Mouse (Mus musculus): Measurements from ENCODE around the gene Fbxl19. TPM values are rescaled to one million over a fixed set of nuclear protein-coding genes. Genes with fewer than 3 reads are reported as not detected.
"Not testable (repeated sequence)": the region's sequence is repeated elsewhere in the genome, so short reads cannot be mapped to it uniquely, and the experiment has no call there.

Fbxl19 gene
- polyA plus RNA-seq, 1 experiment from 2014 or later: 8.0 TPM

DNA sequence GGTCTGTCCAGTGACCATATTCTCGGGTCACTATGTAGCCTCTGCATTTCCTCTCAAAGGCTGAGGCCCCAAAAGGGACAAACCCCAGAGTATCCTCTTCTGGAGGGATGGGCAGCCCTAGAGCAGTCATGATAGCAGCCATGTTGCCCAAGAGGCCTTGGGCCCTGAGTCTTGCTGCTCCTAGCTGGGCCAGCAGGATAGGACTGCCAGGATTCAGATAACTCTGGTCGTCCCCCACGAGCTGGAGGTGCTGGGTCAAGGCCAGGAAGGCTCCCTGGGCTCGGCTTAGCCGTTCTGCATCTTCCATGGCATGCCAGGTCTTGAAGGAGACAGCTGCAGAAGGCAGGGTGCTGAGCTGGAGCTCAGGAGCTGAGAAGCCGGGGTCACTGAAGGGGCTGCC is 25.1 kb upstream of the Fbxl19 start:
- 93% methylated on average over 6 of the region's 6 CpGs for WGBS
- Histone ChIP-seq H3K4me1 (replicated peaks; ENCODE audit: control insufficient read depth, insufficient read depth, low read length) (peaks cover 6% of the 10 kb centered on the region), H3K4me2 (ENCODE audit: low read length) (no peak overlapping the region), H3K36me3 (ENCODE audit: control insufficient read depth, insufficient read depth) (no peaks in the 10 kb centered on the region), H3K27me3 (replicated peaks; ENCODE audit: control insufficient read depth, insufficient read depth, low read length) (no peaks in the 10 kb centered on the region), H3K4me3 (replicated peaks; ENCODE audit: low read length) (no peak overlapping the region), H3K9ac (replicated peaks; ENCODE audit: low read depth, low read length) (no peak overlapping the region), H3K9me3 (ENCODE audit: control insufficient read depth, low read length) (no peaks in the 10 kb centered on the region), H3K27ac (ENCODE audit: low read length) (no peak overlapping the region)
- ATAC-seq: no peak

DNA sequence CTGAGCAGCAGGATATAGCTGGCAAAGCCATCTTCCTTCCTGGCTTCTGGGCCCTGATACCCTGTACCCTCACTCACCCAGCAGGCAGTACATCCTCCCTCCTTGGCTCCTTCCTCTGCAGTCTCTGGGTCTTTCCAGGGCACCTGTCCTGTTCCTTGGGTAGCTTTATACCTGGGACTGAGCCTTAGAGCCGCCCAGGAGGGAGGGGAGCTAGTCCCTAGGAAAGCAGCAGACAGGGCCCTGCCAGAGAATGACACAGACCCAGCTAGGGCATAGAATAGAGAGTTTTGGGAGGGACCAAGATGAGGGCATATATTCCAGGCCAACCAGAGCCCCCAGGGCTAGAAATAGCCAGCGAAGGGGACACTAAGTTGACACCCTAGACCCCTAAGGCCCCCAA is 18.9 kb upstream of the Fbxl19 start:
- no peak overlapping the region for H3K4me3 ChIP-seq (replicated peaks; ENCODE audit: low read length)
- no peaks in the 10 kb centered on the region for H3K36me3 ChIP-seq (ENCODE audit: control insufficient read depth, insufficient read depth)
- no peaks in the 10 kb centered on the region for H3K4me1 ChIP-seq (replicated peaks; ENCODE audit: control insufficient read depth, insufficient read depth, low read length)
- no peak for ATAC-seq
- no peak overlapping the region for H3K9ac ChIP-seq (replicated peaks; ENCODE audit: low read depth, low read length)
- WGBS: 39% methylated on average over 2 of the region's 2 CpGs
- no peak overlapping the region for H3K4me2 ChIP-seq (ENCODE audit: low read length)
- no peak overlapping the region for H3K27ac ChIP-seq (ENCODE audit: low read length)
- no peaks in the 10 kb centered on the region for H3K27me3 ChIP-seq (replicated peaks; ENCODE audit: control insufficient read depth, insufficient read depth, low read length)
- no peaks in the 10 kb centered on the region for H3K9me3 ChIP-seq (ENCODE audit: control insufficient read depth, low read length)

DNA sequence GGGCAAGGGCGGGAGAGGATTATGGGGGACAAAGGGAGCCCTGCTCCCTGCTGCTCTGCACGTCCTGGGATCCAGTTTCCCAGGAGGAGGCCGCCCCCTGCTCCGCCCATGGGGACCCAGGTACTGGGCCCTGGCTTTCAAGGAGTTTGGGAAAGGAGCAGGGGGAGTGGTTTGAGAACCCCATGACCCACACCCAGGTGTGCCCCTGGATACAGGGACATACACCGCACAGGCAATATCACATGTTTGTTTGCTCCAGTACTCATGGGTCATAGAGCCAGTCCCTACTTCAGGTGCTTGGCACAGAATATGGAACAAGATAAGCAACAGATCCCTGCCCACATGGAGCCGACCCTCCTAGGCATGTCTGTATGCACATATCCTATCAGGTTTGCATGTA is 18.4 kb upstream of the Fbxl19 start:
- WGBS: 49% methylated on average over 6 of the region's 6 CpGs
- Histone ChIP-seq H3K36me3 (ENCODE audit: control insufficient read depth, insufficient read depth) (no peaks in the 10 kb centered on the region), H3K27me3 (replicated peaks; ENCODE audit: control insufficient read depth, insufficient read depth, low read length) (no peaks in the 10 kb centered on the region), H3K4me2 (ENCODE audit: low read length) (no peak overlapping the region), H3K27ac (ENCODE audit: low read length) (no peak overlapping the region), H3K4me1 (replicated peaks; ENCODE audit: control insufficient read depth, insufficient read depth, low read length) (no peaks in the 10 kb centered on the region), H3K9me3 (ENCODE audit: control insufficient read depth, low read length) (no peaks in the 10 kb centered on the region), H3K4me3 (replicated peaks; ENCODE audit: low read length) (no peak overlapping the region), H3K9ac (replicated peaks; ENCODE audit: low read depth, low read length) (no peak overlapping the region)
- no peak for ATAC-seq

DNA sequence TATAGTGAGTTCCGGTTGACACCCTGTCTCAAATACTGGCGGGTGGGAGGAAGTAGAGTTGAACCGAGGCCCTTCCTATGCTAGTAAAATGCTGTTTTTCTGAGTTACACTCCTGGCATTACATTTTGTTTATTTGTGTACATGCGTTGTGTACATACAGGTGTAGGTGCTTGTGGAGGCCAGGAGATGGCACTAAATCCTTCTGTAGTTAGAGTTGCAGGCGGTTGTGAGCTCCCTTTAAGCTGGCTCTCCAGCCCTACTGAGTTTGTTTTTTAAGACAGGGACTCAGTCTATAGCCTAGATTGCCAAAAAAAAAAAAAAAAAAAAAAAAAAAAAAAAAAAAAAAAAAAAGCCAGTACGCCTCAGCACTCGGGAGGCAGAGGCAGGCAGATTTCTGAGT is 16.4 kb upstream of the Fbxl19 start:
- Histone ChIP-seq H3K27me3 (replicated peaks; ENCODE audit: control insufficient read depth, insufficient read depth, low read length) (no peaks in the 10 kb centered on the region), H3K9ac (replicated peaks; ENCODE audit: low read depth, low read length) (no peak overlapping the region), H3K4me1 (replicated peaks; ENCODE audit: control insufficient read depth, insufficient read depth, low read length) (no peaks in the 10 kb centered on the region), H3K9me3 (ENCODE audit: control insufficient read depth, low read length) (no peaks in the 10 kb centered on the region), H3K4me2 (ENCODE audit: low read length) (no peak overlapping the region), H3K27ac (ENCODE audit: low read length) (no peak overlapping the region), H3K4me3 (replicated peaks; ENCODE audit: low read length) (no peak overlapping the region), H3K36me3 (ENCODE audit: control insufficient read depth, insufficient read depth) (no peaks in the 10 kb centered on the region)
- ATAC-seq: no peak
- 82% methylated on average over 7 of the region's 7 CpGs for WGBS

DNA sequence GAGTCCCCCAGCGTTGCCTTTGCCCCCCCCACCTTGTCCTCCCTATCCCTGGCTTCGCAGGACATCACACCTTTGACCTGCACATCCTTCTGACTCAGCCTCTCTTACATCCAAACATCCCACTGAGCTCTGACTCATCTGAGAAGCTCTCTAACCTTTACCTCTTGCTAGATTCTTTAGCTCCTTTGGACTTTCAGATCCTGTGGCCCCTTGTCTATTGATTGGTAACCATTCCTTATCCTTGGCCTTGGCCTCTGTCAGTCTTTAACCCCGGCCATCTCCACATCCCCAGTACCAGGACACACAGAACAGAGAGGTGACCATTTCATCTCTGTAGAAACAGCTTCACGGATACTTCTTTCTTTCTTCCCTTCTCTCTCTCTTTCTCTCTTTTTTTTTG is 14.2 kb upstream of the Fbxl19 start:
- no peak for ATAC-seq
- Histone ChIP-seq H3K27me3 (replicated peaks; ENCODE audit: control insufficient read depth, insufficient read depth, low read length) (no peaks in the 10 kb centered on the region), H3K9me3 (ENCODE audit: control insufficient read depth, low read length) (no peaks in the 10 kb centered on the region), H3K4me3 (replicated peaks; ENCODE audit: low read length) (no peak overlapping the region), H3K36me3 (ENCODE audit: control insufficient read depth, insufficient read depth) (no peaks in the 10 kb centered on the region), H3K4me2 (ENCODE audit: low read length) (no peak overlapping the region), H3K9ac (replicated peaks; ENCODE audit: low read depth, low read length) (no peak overlapping the region), H3K4me1 (replicated peaks; ENCODE audit: control insufficient read depth, insufficient read depth, low read length) (no peaks in the 10 kb centered on the region), H3K27ac (ENCODE audit: low read length) (no peak overlapping the region)
- 73% methylated on average over 4 of the region's 4 CpGs for WGBS

DNA sequence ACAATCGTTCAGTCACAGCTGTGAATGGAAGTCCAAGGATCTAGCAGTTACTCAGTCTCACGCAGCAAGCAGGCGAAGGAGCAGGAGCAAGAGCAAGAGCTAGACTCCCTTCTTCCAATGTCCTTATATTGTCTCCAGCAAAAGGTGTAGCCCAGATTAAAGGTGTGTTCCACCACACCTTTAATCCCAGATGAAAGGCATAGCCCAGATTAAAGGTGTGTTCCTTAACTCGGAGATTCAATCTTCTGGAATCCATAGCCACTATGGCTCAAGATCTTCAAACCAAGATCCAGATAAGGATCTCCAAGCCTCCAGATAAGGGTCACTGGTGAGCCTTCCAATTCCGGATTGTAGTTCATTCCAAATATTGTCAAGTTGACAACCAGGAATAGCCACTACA is 12.3 kb upstream of the Fbxl19 start, which contains the start of gene Ctf2:
TSS of gene Ctf2 (minus strand) at position 101 of the 400 bp plus-strand sequence.
- H3K9ac ChIP-seq (replicated peaks; ENCODE audit: low read depth, low read length); ATAC-seq; H3K4me1 ChIP-seq (replicated peaks; ENCODE audit: control insufficient read depth, insufficient read depth, low read length); H3K4me3 ChIP-seq (replicated peaks; ENCODE audit: low read length); H3K4me2 ChIP-seq (ENCODE audit: low read length); H3K9me3 ChIP-seq (ENCODE audit: control insufficient read depth, low read length); H3K36me3 ChIP-seq (ENCODE audit: control insufficient read depth, insufficient read depth); H3K27me3 ChIP-seq (replicated peaks; ENCODE audit: control insufficient read depth, insufficient read depth, low read length); H3K27ac ChIP-seq (ENCODE audit: low read length): not testable (repeated sequence)
- WGBS: no CpG with 5 or more reads among the region's 5 CpGs

DNA sequence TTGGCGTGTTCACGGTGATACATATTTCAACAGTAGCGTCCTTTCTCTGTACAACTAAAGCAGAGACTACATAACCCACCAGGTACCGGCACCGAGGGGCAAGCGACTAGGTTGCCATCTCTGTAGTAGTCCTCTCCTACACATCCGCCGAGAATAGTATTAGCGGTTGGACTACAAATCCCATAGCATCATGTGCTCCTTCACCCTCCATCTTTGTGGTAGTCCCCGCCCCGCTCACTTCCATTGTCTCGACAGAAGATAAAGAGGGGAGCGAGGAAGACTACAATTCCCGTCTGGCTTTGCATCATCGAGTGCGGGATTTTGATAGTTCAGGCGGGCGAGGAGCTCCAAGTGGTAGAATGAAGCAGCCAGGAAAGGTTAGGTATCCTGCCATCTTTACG is 908 bp downstream of the Fbxl19 start:
- H3K9me3 ChIP-seq (ENCODE audit: control insufficient read depth, low read length): no peaks in the 10 kb centered on the region
- H3K36me3 ChIP-seq (ENCODE audit: control insufficient read depth, insufficient read depth): peaks cover 14% of the 10 kb centered on the region
- peak overlapping the region; percentile 90 for H3K4me2 ChIP-seq (ENCODE audit: low read length)
- peak overlapping the region; percentile 69 for H3K9ac ChIP-seq (replicated peaks; ENCODE audit: low read depth, low read length)
- H3K27ac ChIP-seq (ENCODE audit: low read length): peak overlapping the region; percentile 97
- H3K4me1 ChIP-seq (replicated peaks; ENCODE audit: control insufficient read depth, insufficient read depth, low read length): peaks cover 21% of the 10 kb centered on the region
- WGBS: under 1% methylated on average over 19 of the region's 19 CpGs
- H3K27me3 ChIP-seq (replicated peaks; ENCODE audit: control insufficient read depth, insufficient read depth, low read length): no peaks in the 10 kb centered on the region
- peak; percentile 91 for ATAC-seq
- peak overlapping the region; percentile 84 for H3K4me3 ChIP-seq (replicated peaks; ENCODE audit: low read length)

DNA sequence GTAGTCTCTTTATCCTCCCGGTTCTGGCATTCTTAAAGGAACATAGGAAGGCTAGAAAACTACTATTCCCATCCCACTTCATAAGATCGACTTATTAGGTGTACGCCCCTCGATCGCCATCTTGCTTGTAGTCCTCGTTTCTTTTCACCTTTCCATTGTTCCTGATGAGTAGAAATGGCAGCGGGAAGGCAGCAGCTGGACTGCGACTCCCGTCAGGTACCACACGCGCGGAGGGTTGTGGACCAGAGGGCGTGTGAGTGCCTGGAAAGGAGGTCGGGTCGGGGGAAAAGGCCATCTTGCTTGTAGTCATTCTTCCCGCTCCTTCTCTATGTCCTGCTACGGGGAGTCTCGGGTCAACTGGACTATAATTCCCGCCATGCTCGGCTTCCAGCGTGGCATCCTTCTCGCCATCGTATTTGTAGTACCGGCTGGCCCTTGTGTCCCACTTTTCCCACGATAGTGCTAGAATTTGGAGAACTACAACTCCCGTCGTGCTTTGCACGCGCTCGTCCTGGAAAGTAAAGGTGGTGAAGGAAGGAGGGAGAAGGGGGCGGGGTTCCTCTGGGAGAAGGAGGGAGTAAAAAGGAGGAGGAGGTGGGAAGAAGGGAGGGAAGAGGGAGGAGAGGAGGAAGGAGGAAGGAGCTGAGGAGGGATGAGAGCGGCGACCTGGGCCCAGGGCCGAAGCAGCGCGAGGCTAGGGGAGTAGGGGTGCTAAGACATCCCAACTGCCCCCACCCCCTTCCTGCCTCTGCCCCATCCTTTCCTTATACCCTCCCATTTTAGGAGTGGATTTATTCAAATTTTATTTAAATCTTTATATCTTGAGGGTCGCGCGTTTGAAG is 1.5 kb downstream of the Fbxl19 start:
- Histone ChIP-seq H3K9me3 (ENCODE audit: control insufficient read depth, low read length) (no peaks in the 10 kb centered on the region), H3K27me3 (replicated peaks; ENCODE audit: control insufficient read depth, insufficient read depth, low read length) (no peaks in the 10 kb centered on the region), H3K36me3 (ENCODE audit: control insufficient read depth, insufficient read depth) (peaks cover 18% of the 10 kb centered on the region), H3K4me1 (replicated peaks; ENCODE audit: control insufficient read depth, insufficient read depth, low read length) (peaks cover 21% of the 10 kb centered on the region), H3K4me3 (replicated peaks; ENCODE audit: low read length) (peak overlapping the region; percentile 84), H3K27ac (ENCODE audit: low read length) (peak overlapping the region; percentile 97), H3K4me2 (ENCODE audit: low read length) (peak overlapping the region; percentile 90), H3K9ac (replicated peaks; ENCODE audit: low read depth, low read length) (peak overlapping the region; percentile 94)
- ATAC-seq: peak; percentile 85
- WGBS: 0% methylated on average over 39 of the region's 39 CpGs

DNA sequence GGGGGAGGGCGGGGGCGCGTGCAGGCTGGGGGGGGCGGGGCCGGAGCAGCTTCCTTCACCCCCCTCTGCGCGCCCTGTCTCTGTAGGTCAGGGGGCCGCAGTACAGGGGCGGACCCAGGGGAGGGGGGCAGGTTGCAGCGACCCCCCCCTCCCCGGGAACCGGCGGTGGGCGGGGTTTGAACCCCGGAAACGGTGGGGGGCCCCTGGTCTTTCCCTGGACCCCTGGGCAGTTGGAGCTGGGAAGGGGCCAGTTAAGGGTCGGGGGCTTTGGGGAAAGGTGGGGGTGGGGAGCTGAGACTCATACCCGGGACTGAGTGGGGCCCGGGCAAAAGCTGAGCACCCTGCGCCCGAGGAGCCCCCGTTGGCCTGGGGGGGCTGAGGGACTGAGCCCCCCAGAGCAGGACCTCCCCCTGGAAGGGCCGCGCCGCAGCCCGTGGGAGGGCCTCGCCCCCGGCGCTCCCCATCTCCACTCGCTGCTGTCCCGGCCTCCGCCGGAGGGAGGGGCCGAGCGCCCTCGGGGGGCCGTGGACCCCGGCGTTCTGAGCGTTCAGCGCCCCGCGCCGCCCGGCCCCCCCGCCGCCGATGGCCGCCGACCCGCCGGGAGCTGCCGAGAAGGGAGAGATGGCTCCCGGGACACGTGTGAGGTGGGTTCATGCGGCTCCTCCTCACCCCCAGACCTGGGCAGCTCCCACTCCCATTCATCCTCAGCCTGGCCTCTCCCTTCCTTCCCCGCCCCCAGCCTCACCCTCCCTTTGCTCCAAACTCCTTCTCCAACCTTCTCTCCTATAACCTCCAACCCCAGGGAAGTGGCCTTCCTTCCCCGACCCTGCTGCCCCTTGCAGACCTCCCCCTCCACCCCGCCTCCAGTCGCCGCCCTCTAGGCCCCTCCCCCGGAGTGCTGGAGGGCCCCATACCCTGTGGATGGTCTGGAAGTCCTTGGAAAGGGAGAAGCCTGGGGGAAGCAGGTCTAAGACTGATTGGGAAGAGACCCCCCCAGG is 2.5 kb downstream of the Fbxl19 start:
- ATAC-seq: no peak
- H3K9me3 ChIP-seq (ENCODE audit: control insufficient read depth, low read length): no peaks in the 10 kb centered on the region
- no peaks in the 10 kb centered on the region for H3K27me3 ChIP-seq (replicated peaks; ENCODE audit: control insufficient read depth, insufficient read depth, low read length)
- WGBS: under 1% methylated on average over 43 of the region's 62 CpGs
- H3K4me2 ChIP-seq (ENCODE audit: low read length): peak overlapping the region; percentile 90
- H3K36me3 ChIP-seq (ENCODE audit: control insufficient read depth, insufficient read depth): peaks cover 25% of the 10 kb centered on the region
- H3K9ac ChIP-seq (replicated peaks; ENCODE audit: low read depth, low read length): peak overlapping the region; percentile 94
- peaks cover 21% of the 10 kb centered on the region for H3K4me1 ChIP-seq (replicated peaks; ENCODE audit: control insufficient read depth, insufficient read depth, low read length)
- H3K27ac ChIP-seq (ENCODE audit: low read length): peak overlapping the region; percentile 66
- peak overlapping the region; percentile 84 for H3K4me3 ChIP-seq (replicated peaks; ENCODE audit: low read length)

All from forebrain, embryonic 16.5 days (tissue).